Mouse (Mus musculus): Measurements from ENCODE around the gene Fam83g.
"Not testable (repeated sequence)": the region's sequence is repeated elsewhere in the genome, so short reads cannot be mapped to it uniquely, and the experiment has no call there.

Gene Fam83g

DNA sequence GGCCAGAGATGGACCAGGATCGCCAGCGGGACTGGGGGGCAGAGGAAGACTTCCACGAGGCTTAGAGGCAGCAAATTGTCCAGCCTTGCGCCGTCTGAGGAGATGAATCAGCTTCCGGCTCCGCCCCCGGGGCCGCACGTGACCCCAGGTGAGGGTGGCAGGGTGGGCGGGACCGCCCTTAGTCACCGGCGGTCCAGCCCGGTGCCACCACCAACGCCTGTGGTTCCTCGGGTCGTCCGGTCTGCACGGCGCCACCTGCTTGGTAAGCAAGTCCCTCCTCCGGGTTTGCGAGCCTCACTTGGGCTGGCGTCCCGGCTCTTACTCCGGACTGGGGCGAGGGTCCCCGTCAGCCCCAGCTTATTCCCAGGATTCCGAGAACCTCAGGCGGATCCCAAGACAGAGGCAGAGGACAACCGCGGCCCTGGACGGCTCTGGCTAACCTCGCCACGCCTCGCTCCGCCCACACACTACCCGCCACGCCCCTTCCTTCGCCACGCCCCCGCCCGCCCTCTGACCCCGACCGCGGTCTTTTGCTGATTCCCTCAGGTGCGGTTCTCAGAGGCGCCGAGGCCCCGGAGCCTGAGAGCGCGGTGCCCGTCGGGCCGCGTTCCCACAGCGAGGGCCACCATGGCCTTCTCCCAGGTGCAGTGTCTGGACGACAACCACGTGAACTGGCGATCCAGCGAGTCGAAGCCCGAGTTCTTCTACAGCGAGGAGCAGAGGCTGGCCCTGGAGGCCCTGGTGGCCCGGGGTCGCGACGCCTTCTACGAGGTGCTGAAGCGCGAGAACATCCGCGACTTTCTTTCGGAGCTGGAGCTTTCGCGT lies at the start of gene Fam83g:
TSS of gene Fam83g (plus strand) at position 185 of the 825 bp plus-strand sequence.
- peak; percentile 74 for DNase-seq

DNA sequence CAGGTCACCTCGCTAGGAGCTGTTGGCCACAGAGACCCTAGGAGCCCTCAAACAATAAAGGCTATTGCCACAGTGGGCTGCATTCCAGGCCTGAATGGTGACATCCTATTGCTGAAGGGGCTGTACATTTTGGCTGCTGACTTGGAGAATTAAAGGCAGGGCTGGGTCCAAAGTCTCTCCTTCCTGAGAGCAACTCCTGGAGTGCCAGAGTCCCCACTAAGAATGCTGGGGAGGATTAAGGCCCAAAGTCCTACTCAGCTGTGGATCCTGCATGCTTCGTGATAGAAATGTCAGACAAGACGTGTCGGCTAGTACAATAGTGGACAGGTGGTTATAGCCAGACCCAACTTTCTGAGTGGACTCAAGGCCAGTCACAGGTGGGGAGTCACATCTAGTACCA lies 47.6 kb upstream of the Fam83g start:
- not testable (repeated sequence) for DNase-seq

DNA sequence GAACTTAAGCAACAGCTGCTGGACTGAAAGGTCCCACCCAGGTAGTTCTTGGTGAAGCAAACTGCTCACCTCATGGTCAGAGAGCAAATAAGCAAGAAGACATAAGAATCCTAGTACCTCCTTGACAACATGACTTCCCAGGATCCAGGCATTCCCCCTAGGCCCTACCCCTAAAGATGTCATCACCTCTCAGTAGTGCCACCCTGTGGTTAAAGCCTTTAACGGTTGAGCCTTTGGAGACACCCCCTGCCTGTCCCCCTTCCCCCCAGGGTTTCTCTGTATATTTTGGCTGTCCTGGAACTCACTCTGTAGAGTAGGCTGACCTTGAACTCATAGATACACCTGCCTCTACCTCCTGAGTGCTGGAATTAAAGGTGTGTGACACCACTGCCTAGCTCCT lies 46.5 kb upstream of the Fam83g start:
- DNase-seq = no peak

DNA sequence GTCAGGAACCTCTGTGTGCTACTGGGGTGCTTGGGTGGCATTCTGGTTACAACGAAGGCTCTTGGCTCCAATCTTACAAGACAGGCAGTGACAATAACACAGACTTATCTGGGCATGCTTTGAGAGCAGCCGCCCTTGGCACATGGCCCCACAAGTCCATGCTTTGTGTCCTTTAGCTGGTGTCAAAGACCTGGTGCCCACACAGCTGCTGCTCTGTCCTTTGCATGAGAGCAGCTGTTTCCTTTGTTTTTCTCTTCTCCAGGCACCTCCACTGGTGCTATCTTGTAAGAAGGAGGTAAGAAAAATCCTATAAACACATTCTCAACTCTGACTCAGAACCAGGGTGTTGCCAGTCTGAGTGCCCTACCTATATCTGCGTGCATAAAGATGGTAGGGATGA lies 46.0 kb upstream of the Fam83g start:
- no peak for DNase-seq

DNA sequence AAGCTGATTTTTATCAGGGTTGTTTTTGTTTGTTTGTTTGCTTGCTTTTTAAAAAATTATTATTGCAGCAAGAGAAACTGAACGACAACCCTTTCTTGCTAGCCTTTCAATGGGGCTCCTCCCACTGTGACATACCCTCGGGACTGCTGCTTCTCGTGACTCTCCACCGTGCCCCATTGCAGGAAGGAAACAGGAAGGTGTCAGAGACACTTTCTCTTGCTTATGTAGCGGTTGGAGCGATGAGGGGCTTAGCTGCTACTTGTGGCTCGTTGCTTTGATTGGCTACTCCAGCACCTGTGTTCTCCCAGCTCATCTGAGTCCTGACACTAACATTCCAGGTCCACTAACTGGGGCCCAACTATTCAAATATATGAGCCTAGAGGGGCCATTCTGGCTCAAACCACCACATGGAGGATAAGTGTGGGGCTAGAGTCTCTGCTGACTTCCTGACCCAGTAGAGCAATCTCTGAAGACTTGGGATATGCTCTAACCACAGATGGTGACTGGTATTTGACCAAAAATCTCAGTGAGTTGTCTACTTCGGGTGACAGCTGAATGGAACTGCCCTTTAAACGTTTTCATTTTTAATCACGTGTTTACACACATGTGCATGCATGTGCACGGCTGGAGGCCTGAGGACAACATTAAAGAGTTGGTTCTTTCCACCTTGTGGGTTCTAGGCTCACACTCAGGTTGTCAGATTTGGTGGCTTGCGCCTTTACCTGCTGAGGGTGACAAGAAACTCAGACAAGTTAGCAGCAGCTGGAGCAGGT lies 44.9 kb upstream of the Fam83g start:
- no peak for DNase-seq

DNA sequence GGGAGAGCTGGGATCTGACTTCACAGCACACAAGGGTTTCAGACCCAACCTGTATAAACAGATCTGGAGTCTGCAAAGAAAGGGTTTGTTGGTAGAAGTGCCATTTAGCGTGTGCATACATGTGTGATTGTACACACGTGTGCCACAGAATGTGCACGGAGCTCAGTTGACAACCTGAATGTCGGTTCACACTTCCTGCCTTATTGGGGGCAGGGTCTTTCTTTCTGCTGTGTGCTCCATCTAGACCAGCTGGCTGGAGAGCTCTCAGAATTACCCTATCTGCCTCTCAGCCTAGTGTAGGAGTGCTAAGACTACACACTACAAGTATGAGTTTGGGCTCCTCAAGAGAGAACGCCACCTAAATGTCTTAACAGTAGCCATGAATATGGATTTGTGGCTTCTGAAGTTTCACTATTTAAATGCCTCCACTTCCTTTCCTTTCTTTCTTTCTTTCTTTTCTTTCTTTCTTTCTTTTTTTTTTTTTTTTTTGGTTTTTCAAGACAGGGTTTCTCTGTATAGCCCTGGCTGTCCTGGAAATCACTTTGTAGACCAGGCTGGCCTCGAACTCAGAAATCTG lies 44.2 kb upstream of the Fam83g start:
- DNase-seq = no peak

DNA sequence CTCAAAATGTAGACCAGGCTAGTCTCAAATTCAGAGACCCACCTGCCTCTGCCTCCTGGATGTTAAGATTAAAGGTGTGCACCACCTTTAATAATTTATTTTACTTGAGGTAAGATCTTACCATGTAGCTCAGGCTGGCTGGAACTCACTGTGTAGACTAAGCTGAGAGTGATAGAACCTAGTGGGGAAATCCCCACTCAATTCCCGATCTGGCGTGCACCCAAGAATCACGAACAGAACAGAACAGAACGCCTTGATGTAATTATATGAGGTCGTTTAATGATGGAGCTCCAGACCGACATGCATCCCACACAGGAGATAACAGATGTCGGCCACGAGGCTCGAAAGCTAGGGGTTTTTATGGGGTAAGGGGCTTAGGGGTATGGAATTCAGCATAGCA lies 43.3 kb upstream of the Fam83g start:
- not testable (repeated sequence) for DNase-seq

DNA sequence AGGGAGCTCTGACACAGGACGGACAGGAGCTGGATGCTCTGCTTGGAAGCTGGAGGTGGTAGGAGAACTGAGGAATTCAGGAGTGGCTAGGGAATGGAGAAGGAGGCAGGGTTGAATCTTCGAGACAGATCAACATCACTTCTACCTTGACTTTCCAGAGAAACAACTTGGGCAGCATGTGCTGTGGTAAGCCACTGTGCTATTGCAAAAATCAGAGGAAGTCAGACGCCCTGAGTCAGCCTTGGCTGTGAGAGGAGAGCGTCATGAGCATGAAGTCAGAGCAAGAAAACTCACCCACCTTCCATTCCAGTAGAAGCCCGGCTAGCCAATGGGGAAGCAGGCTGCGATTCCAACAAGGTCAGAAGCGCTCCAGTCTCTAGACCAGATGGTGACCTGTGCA lies 41.8 kb upstream of the Fam83g start:
- no peak for DNase-seq

DNA sequence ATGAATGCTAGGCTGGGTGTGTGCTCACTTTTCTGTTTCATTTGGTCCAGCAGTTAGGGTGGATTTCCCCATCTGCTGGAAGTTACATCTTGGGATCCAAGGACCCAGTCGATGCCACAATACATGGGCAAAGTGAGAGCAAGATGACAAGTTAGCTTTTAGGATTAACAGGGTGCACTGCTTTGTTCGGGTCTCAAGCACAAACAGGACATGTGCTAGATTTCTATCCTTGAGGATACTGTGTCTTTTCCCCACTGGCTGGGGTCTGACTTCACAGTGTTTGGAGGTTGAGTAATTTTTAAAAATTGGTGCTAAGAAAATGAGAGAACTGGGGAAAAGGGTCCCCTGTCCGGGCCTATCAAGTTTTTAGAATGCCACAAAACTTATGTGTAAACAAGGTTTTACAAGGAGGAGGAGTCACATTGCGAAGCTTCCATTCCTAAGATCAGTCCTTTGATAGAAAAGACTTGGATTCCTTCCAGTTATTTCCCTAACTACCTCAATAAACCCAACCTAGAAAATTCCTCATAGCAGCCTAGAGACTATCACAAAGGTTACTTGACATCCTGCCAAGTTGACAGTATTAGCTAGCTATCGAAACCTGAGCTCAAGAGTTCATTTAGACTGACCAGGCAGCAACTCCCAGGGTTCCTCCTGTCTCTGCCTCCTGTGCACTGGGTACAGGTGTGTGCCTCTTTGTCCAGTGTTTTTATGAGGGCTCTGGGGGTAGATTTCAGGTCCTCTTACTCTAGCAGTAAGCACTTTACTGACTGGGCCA lies 40.5 kb upstream of the Fam83g start:
- no peak for DNase-seq

DNA sequence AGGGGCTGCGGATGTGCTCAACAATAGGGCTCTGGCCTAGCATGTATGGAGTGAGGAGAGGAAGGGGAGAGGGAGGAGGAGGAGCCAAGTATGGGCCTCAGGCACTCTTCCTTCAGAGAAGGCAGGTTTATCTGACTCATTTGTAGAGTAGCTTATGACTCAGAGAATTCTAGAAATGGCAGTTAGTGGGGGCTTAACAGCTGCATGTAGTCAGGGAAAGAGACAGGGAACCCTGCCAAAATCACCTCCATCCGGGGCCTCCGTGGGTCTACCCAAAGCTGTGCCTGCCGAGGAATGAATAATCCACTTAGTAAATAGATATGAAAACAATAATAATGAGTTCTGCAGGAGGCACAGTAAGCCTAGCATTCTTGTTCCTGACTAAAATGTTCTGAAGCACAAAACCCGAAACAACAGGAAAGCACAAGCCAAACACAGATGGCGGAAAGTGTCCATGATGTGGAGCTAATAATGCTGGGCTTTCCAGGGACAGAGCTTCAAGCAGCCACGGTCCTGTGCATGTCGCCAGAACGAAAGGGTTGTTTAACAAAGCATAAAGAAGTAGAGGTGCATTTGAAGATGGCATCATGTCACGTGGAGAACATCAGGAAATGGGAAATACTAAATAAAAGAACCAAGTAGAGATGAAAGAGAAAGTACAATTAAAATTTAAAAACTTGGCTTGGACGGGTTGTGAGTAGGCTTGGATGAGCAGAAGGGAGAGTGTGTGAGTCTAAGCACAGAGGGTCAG lies 39.1 kb upstream of the Fam83g start:
- peak; percentile 57 for DNase-seq

DNA sequence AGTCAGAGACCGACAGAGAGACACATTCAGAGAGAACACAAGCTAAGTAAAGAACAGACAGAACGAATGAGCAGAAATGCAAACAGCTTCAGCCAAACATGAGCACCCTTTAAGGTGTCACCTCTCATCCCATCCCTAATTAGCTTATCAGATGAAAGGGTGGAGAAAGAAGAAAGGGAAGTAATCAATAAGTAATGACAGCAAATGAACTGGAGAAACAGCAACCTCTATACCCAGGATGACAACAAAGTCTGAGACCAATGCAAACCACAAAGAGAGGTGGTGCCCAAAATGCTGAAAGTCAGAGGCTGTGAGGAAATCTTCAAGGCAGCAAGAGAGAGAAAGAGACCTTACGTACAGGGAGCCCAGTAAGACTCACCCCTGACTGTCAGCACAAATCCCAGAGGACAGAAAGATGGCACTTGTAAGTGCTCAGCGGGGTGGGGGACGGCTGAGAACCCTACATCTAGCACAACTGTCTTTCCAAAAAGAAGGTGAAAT lies 38.5 kb upstream of the Fam83g start:
- DNase-seq = no peak

DNA sequence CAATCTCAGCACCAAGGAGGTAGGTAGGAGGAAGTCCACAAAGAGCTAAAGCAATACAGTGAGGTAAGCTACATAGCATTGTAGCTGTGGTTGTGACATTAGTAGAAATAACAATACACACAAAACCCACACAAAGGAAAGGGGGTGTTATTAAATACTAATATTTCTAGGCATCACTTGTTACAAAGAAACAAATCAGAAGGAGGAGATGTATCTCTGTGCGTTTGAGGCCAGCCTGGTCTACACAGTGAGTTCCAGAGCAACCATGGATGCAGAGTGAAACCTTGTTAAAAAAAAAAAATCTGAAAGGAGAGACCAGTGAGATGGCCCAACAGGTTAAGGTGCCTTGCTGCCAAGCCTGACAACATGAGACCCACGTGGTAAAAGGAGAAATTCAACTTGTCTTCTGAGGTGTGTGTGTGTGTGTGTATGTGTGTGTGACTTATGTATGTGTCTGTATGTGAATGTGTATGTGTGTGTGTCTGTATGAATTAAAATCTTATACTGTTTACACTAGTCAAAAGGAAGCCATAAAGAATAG lies 37.3 kb upstream of the Fam83g start:
- no peak for DNase-seq

DNA sequence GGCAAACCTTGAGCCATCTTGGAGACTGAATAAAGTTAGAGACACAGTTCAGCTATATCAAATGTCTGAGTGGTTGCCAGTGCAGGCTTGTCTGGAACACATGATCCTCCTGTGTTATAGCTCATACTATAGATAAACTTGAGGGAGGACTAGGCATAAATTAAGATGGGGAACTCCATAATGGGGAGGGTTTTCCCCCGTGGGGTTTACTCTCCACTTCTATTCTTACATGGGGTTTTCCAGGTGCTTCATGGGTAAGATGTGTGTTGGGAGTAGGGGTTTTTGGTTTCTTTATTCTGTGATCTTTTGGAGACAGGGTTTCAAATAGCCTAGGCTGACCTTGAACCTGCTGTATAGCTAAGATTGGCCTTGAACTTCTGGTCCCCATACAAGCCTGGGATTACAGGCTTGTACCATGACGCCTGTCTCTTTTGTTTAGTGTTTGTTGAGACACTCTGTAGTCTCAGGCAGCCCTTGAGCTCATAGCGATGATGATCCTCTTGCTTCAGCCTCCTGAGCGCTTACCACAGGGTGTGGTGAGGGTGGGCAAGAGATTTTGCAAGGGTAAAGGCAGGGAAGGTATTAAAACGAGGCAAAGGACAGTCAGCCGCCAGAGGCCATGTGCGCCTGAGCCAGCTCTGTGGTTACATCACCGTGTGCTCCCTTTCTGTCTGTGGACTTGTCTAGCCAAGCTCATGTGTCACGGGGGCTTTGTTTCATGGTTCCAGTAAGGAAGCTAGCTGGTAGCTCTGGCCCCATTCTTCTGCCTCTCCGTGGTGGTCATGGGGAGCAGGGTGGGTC lies 36.6 kb upstream of the Fam83g start:
- DNase-seq = no peak

DNA sequence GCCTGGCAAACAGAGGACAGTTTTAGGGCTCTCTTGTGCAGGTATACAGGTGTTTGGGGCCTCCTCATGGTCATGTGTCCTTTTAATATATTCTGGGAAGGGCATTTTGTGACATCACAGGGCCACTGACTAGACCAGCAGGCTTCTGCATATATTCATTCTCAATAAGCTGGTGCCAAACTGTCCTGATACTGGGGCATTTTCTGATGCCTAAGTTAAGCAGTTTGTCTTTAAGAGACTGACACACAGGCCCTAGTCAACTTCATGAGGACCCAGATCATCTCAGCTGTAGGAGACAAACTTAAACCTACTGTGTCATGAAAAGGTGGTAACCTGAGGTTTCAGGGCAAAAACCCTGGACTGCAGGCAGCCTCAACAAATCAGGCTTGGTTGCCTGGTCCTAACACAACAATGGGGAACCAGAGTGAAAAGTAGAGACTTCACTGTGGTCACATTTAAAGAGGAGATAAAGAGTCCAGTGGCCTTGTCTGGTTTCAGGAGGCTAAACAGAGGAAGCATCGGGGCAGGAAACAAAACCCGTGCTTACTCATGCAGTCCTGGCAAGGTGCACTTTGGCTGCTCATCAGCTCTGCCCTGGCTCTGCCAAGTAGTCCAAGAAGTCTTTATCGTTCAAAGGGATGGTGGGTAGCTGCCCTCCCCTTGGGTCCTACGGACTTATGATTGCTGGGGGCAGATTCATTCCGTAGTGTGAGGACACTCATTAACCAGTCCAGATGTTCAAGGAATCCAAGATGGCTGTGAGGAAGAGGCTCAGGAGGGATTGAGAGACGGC lies 35.7 kb upstream of the Fam83g start:
- DNase-seq = peak; percentile 29

DNA sequence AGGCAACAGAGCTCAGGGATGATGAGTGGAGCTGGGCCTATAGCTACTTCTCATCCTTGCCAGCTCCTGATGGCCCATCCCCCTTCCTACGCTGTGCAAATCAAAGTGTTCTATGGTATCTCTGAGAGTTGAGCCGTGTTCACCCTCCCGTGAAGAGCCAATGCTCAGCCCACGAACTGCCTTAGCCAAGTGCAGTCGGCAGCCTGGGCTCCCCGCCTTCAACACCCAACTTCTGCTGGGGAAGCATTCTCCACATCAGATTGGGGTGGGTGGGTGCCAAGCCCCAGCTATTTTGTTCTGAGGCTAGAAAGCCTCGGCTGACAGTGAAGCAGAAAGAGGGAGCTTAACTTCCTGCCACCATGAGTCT lies 35.2 kb upstream of the Fam83g start:
- DNase-seq = no peak

DNA sequence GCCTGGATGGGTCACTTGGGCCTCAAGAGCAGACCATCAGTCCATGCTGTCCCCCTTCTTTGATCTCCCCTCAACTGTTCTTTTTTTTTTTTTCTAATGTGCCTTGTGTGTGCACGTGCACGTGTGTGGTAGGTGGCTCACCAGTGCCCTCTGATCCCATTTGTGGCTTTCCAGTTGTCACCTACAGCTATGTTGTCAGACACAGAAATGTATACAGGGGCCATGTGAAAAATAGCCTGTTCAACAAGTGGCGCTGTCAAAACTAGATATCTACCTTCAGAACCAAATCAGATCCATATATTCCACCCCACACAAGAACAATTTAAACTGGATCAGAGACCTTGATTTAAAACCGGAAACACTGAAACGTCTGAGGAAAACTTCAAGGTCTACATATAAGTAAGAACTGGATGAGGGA lies 34.7 kb upstream of the Fam83g start:
- no peak for DNase-seq

DNA sequence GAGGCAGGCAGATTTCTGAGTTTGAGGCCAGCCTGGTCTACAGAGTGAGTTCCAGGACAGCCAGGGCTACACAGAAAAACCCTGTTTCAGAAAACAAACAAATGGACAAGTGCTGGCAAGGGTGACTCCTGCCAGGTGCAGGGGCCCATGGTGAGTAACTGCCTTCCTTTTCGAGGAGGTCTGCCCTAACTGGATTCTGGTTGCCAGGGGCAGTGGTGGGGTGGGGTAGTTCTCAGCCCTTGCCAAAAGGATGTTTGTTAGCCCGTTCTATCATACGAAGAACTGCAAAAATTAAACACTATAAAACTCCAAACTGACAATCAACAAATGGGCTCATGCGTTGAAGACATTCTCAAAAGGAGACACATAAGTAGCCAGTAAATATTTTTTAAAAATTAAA lies 34.3 kb upstream of the Fam83g start:
- no peak for DNase-seq

DNA sequence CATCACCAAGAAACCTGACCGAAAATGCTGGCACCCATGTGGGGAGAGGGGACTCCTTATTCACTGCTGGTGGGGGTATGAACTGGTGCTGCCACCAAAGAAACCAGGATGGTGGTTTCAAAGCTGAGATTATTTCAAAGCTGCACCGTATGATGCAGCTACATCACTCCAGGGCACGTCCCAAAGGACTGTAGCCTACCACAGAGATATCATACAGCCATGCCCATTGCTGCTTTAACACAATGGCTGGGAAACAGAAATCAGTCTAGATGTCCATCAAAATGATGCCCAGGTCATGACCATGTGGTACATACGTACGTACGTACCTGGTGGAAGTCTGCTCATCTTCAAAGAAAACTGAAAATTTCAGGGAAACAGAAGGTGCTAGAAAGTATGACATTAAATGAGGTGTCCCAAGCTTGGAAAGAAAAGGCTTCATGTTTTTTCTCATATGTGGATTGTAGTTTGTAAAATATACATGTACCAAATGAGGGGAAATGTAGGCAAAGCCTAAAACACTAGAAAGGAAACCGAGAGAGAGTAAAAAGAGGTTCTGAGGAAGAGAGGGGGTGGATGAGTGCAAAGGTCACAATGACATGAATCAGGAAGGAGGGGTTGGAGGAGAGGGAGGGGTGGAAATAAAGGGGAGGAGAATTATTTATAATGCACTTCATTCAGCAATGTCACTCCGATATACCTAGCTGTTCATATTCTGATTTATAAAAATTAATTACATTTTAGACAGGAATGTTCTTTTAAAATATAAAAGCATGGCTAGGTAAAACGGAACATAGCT lies 33.2 kb upstream of the Fam83g start:
- DNase-seq = no peak

DNA sequence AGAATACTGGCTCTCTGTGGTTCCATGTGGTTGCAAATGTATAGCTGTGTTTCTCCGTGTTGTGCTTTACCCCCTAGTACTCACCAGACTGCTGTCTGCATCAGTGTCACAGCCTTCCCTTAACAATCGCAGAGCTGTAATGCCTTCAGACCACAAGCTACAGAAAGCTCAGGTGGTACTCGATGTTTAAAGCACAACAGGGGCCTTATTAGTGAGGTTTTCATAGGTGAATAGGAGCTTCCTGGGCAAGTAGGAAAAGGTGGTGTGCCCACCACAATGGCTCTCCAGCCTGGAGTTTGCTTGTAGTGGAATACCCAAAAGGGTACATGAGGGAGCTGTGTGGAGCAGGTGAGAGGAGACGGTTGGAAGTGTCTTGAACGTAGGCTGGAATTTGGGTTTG lies 31.7 kb upstream of the Fam83g start:
- DNase-seq = no peak
